Mouse (Mus musculus): Measurements from ENCODE around the gene Rsad2.

Gene Rsad2

DNA sequence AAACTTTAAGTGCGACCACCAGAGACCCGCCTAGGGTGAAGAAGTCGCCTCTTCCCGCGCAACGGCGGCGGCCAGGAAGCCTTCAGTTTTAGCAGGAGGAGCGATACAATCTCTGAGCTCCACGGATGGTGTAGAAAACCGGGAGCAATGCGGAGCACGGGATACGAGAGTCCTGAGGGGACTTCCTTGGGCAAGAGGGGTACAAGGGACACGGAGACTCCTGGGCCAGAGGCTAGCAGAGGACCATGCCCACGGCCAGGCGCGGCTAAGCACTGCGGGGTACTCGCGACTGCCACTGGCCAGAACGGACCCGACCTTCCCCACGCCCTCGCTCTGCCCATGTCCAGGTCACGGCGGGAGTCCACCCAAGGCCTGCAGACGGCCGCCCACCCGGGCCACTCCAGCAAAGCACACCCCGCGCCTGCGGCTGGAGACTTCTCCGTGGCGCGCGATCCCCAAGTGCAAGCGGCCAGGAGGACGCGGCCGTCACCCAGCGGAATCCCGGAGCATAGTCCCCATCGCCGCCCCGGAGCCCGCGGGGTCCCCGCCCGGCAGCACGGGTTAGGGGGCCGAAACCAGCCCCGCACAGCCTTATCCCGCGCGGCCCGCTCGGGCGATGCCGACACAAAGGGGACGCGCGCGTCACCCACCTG lies 41.7 kb downstream of the Rsad2 start:
- TF ChIP-seq GATA4 (IDR thresholded peaks at IDR 0.05; ENCODE audit: insufficient replicate concordance, low read length) = no peak

DNA sequence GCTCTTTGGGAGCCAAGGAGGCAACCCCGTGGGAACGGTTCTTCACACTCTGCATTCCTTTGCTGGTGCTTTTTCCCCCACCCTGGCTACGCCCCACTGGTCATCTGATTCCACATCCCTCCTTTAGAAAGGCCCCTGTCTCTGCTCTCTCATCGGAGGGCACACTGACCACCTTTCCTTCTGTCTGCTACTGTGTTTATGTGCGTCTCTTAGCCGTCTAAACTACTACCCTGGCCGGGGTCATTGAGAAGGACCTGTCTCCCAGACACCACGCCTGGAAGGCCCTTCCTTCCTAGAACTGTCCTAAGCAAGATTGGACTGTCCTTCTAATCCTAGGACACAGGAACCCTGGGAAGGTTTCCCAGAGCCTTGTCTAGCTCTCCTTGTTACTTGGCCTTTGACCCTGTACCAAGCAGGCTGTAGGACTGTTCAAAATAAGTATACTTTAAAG lies 42.3 kb downstream of the Rsad2 start:
- no peak; the same call in 1 of the 2 replicates for TF ChIP-seq GATA4 (IDR thresholded peaks at IDR 0.05; ENCODE audit: insufficient replicate concordance, low read length)

DNA sequence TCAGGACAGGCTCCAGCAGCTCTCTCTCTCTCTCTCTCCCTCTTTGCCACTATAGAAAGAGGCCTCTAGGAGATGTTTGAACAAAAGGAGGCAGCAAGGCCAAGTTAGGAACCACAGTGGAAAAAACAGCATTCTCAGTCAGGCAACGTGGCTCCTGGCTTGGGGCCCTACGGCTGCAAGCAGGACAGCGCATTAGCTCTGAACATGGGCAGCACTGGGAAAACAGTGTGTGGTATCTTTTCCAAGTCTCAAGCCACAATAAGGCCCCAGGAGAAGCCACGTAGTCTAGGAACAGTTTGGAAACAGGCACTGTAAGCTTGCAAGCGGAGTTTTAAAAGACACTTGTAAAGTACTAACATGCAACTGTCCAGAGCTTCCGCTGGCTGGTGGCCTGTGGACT lies 43.5 kb downstream of the Rsad2 start:
- TF ChIP-seq GATA4 (IDR thresholded peaks at IDR 0.05; ENCODE audit: insufficient replicate concordance, low read length) = no peak

DNA sequence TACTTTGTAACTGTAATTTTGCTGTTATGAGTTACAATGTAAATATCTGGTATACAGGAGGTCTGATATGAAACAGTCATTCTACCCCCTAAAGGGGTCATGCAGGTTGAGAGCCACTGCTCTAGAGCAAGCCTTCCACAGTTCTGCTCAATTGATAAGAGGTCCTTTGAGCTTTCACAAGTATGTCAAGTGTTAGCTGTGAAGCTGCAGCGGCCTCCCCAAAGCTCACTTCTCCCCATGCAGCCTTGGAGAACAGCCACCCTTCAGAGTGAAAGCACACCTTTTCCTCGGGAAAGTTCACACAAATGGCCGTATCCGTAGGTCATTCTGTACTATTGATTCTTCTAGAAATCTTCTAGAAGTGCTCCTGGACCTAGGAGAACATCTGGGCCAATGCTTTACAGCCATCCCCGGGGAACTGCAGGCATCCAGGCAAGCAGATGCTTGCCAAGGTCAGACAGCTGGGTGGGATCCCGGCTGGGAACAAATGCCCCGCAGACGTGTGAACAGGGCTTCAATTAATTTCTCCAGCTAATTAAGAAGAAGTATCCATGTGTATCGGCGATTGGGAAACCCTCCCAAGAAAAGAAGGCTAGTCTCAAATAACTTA lies 44.3 kb downstream of the Rsad2 start:
- TF ChIP-seq GATA4 (IDR thresholded peaks at IDR 0.05; ENCODE audit: insufficient replicate concordance, low read length) = no peak

DNA sequence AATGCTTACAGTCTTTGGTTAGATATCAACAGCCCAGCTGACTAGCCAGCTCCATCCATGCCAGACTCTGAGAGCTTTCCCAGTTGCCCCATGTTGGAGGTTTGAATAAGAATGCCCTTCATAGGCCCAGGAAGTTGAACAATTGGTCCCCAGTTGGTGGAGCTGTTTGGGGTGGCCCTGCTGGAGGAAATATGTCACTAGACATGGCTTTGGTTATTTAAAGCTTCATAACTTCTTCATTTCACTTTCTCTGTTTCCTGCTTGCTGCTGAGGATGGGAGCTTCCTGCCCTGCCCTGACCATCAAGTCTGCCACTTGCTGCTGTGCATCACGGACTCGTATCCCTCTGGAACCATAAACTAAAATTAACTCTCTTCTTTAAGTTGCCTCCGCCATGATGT lies 45.8 kb downstream of the Rsad2 start:
- TF ChIP-seq GATA4 (IDR thresholded peaks at IDR 0.05; ENCODE audit: insufficient replicate concordance, low read length) = no peak

DNA sequence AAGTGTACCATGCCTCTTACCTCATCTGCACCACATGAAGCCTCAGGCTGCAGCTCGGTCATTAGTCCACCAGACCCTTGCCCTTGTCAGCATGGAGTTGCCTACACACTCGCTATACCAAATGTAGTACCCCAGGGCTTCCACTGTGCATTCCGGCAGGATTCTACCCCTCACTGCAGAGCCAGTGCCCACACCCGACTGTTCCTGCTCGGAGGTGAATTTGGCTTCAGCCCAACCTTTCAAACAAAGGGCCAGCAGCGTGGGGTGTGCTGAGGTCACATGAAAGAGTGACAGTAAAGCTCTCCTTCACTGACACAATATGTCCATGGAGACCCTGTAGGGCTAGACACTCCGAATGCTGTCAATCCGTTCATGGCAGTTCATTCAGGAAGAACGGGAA lies 47.5 kb downstream of the Rsad2 start:
- TF ChIP-seq GATA4 (IDR thresholded peaks at IDR 0.05; ENCODE audit: insufficient replicate concordance, low read length) = no peak

DNA sequence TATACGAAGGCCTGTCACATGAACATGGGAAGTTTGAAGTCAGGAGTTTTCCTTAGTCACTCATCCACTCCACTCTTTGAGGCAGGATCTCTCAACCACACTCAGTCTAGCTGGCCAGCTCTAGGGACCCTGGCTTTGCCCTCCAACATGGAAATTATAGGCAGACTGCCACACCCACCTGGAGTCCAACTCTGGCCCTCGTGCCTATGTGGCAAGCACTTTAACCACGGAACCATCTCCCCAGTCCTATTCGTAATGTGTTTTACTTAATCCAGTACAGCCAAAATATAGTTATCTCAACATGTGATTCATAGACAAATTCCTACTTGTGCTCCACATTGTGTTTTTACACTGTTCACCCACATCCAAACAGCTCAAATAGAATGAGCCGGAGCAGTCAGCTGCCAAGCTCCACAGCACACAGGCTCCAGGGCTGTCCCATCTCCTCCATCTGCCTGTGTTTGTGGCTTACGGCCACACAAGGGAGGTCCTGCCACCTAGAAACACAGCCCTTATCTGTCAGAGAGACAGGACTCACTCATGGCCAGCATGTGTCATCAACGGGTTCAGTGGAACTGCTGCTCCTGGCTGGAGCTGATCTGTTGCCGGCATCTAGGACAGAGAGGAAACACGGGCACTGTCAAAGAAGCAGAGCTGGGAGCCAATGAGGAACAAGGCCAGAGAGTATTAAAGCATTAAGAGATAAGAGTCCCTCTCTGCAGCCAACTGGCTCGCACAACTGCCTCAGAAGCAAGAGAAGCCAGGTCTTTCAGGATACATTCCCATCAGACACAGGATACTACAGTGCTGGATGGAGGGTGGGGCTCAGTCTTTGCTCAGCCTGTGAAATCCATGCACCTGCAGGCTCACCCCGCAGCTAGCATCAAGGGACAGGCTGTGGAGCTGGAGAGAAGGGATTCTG lies 51.2 kb downstream of the Rsad2 start:
- TF ChIP-seq GATA4 (IDR thresholded peaks at IDR 0.05; ENCODE audit: insufficient replicate concordance, low read length) = peak; percentile 85; the same call in 1 of the 2 replicates

DNA sequence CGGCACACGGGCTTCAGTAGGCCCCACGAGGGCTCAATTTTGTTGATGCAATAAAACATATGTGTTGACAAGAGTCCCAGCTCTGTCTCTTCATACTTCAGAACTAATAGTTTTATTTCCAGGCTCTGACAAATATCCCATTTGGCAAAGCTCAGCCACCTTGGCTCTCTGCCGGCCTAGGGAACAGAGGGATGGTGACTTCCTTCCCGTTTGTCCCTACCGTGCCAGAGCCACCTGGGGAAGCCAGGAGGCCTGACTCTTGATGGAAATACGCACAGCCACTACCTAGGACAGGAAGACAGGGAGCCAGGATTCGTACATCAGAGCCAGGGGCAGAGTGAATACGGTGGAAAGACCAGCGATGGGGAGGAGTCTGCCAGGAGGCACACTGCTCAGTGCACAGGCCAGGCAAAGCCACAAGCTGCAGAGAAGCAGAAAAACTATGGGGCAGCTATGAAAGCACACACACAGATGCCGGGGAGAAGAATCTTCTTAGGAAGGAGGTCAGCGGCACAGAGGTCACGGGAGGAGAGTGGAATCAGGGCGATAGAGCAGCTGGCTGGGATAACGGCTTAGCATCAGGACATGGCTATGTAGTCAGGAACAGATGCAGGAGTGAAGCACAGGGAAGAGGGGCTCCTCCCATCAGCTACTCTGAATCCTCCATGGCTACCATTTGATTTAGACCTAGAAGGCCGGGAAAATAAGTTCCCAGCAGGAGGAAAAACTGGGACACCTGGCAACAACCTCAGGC lies 52.7 kb downstream of the Rsad2 start:
- TF ChIP-seq GATA4 (IDR thresholded peaks at IDR 0.05; ENCODE audit: insufficient replicate concordance, low read length) = no peak

DNA sequence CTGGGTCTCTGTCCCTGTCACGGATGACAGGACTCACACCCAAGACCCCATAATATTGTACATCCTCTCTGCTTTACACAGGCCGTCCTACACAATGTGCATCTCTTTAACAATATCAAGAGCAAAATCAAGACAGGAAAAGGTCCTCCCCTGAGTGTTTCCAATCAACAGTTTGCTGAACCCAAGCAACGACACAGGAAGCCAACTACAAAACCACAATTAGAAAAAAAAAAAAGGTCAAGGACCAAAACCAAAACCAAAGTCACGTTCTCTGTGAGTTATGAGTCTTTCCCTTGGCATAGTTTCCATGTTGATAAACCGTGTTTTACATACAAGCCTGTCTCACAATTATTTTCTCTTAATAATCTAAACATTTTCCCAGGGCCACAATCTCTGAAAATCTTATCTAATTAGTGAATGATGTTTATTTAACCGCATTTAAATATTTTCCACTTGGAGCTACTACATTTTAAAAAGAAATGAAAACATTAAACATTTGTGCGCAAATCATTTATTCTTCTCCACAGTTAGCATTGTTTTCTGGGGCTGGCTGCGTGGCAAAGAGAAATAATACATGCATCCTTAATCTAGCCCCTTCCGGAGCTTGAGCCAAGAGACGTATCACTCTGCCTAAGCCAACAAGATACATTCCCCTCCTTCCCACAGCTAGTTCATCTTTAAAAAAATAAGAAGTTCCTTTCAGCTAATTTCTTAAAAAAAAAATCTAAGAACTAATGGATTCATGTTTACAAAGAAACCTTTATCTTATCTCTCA lies 54.4 kb downstream of the Rsad2 start:
- peak; percentile 79 for TF ChIP-seq GATA4 (IDR thresholded peaks at IDR 0.05; ENCODE audit: insufficient replicate concordance, low read length)

DNA sequence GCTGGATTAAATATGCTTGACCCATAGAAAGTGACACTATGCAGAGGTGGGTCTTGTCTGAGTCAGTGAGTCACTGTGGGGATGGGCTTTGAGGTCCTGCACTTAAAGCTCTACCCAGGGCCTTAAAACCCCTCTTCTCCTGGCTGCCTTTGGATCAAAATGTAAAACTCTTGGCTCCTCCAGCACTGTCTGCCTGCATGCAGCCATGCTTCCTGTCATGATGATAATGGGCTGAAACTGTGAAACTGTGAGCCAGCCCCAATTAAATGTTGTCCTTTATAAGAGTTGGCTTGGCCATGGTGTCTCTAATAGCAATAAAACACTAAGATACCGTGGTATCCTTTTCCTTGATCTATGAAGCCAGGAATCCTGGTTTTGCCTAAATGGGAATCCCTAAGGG lies 55.0 kb downstream of the Rsad2 start:
- TF ChIP-seq GATA4 (IDR thresholded peaks at IDR 0.05; ENCODE audit: insufficient replicate concordance, low read length) = no peak

DNA sequence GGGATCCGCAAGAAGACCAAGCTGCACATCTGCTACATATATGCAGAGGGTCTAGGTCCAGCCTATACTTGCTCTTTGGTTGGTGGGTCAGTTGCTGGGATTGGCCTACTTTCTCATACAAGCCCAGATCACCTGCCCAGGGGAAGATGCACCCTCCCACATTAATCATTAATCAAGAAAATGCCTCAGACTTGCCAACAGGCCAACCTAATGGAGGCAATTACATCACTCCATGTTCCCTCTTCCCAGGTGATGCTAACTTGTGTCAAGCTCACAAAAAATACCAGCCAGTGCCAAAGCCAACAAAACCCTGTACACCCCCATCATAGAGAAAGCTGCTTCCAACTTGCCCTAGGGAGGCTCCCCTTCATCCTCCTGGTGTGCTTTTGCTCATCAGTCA lies 55.5 kb downstream of the Rsad2 start:
- TF ChIP-seq GATA4 (IDR thresholded peaks at IDR 0.05; ENCODE audit: insufficient replicate concordance, low read length) = no peak

DNA sequence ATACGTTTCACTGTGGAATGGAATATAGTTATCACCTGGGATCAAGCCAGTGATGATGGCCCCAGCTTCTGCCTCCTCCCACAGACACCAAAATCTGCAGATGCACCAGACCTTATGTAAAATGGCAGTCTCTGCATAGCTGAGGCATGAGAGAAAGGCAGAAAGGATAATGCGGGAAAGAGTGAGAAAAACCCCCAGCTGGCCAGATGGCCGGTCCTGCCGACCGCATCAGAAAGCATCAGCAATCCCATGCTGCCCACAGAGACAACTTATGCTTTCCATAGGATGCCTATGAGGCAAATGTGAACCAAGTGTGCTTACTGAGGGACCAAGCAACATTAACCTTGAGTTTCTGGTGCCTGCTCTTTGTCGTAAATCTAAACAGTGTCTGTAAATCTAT lies 56.9 kb downstream of the Rsad2 start:
- no peak for TF ChIP-seq GATA4 (IDR thresholded peaks at IDR 0.05; ENCODE audit: insufficient replicate concordance, low read length)

DNA sequence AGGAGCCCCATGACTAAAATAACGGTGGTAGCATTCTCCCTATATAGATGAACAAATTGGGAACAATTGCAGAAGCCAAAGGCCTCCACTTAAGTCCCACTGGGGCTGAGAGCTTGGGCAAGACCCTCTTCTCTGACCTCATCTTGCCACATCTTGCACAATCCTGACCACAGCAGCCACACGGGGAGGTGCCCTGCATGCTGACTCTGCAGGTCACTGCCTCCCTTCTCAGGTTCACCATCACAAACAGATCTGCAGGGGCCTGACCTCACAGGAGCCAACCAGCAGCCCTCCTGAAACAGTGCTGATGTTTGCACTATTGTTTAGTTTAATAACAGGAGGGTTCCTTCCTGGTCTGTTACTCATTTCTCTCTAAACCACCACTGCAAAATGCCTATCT lies 57.7 kb downstream of the Rsad2 start:
- TF ChIP-seq GATA4 (IDR thresholded peaks at IDR 0.05; ENCODE audit: insufficient replicate concordance, low read length) = no peak

All from liver, adult (tissue).